Mouse (Mus musculus) myocyte (in vitro differentiated cells): Measurements from ENCODE around the gene Tbcel.

ENCODE experiments used
- CEBPB ChIP-seq: IDR thresholded peaks from 2 replicates; pipeline ENCODE4 v1.6.1; 2011; ENCODE audit warnings: mild to moderate bottlenecking, moderate library complexity; ENCODE audit not compliant: poor library complexity, insufficient read depth, severe bottlenecking
- MAX ChIP-seq: IDR thresholded peaks from one replicate; pipeline ENCODE4 v1.6.1; 2011; ENCODE audit warnings: low read depth, mild to moderate bottlenecking, control low read depth
- MYOD1 ChIP-seq, 3 experiments: IDR thresholded peaks; one replicate each; pipeline ENCODE4 v1.6.1; 2011; ENCODE audit warnings: control low read depth in 2 of 3, low read depth in 2 of 3, mild to moderate bottlenecking in 2 of 3, moderate library complexity in 1 of 3; ENCODE audit not compliant: insufficient read length in 2 of 3, control insufficient read depth in 1 of 3
- POLR2A ChIP-seq: IDR thresholded peaks from one replicate; pipeline ENCODE4 v1.6.1; 2011; ENCODE audit warnings: low read depth, mild to moderate bottlenecking, control low read depth, moderate library complexity; ENCODE audit not compliant: insufficient read length
- POLR2AphosphoS2 ChIP-seq: IDR thresholded peaks from one replicate; pipeline ENCODE4 v1.6.1; 2011; ENCODE audit warnings: low read depth, control low read depth; ENCODE audit not compliant: insufficient read length
- SRF ChIP-seq: IDR thresholded peaks from one replicate; pipeline ENCODE4 v1.6.1; 2011; ENCODE audit warnings: low read depth; ENCODE audit not compliant: control insufficient read depth, insufficient read length
- TCF12 ChIP-seq: IDR thresholded peaks from one replicate; pipeline ENCODE4 v1.6.1; 2011; ENCODE audit warnings: mild to moderate bottlenecking, control low read depth; ENCODE audit not compliant: poor library complexity, insufficient read depth, severe bottlenecking
- TCF3 ChIP-seq: IDR thresholded peaks from one replicate; pipeline ENCODE4 v1.6.1; 2011; ENCODE audit warnings: low read depth, control low read depth; ENCODE audit not compliant: insufficient read length
- USF1 ChIP-seq: IDR thresholded peaks from one replicate; pipeline ENCODE4 v1.6.1; 2011; ENCODE audit warnings: low read depth, mild to moderate bottlenecking, control low read depth, moderate library complexity

DNA sequence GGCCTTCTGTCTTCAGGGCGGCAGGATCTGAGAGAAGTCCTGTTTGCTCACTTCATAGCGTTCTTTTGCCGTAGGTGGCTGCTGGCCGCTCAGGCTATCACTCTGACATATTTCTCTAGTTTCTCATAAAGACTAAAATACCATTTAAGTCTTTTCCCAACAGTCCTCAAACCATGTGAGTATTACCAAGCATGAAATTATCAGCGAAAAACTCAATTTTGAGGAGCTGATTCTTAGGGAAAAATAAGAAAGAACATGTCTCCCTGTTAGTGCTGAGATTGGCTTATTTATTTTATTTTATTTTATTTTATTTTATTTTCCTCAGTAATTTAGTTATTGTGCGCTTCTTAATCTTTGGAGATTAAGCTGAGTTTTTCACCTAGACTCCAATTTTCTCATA lies at the start of gene Tbcel:
- TF ChIP-seq POLR2A (no peak), MYOD1 (IDR thresholded peaks at IDR 0.05; ENCODE audit: control insufficient read depth in 1 of 3, insufficient read length in 2 of 3, low read depth in 2 of 3) (no peak), POLR2AphosphoS2 (no peak), SRF (no peak), MAX (no peak), TCF12 (no peak), USF1 (no peak), TCF3 (no peak), CEBPB (no peak)
